Mouse (Mus musculus): ENCODE results near the gene Gdf10. TPM values are rescaled to one million over a fixed set of nuclear protein-coding genes. Genes with fewer than 3 reads are reported as not detected.

Gdf10 gene
- 0.93 TPM for polyA plus RNA-seq (2014; fragmentation: Illumina TruSeq; extraction: RNeasy Lipid Tissue Mini Kit (QIAGEN cat#74804); ENCODE audit: low replicate concordance)

GRCm38 (mm10) chr14:33923168-33924070, at the start of gene Gdf10:
Gdf10 (plus strand) TSS chr14:33923587.

DNA sequence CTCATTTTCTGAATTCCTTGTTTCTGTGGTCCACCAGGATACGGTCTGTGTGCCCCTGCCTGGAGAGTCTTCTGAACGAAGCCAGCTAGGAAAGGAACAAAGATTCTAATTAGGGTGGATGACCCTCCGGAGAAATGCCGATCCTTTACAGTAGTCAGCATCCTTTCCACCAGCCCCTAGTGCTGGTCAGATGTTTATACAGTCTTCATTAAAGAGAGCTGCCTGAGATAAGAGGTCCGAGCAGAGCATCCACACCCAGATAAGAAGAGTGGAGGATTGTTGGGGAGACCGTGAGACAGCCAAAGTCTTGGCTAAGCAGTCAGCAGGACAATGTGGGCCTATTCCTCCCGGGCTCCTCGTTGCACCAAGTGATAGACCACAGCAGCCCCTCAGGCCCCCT, 17.4 kb downstream of the Gdf10 start, which contains the start of gene Gdf2:
TSS of gene Gdf2 (plus strand) at position 301 of the 400 bp plus-strand sequence.

GRCm38 (mm10) chr14:33953761-33954160, 30.4 kb downstream of the Gdf10 start, which contains the start of gene Rbp3:
Rbp3 (plus strand) TSS chr14:33954003.

DNA sequence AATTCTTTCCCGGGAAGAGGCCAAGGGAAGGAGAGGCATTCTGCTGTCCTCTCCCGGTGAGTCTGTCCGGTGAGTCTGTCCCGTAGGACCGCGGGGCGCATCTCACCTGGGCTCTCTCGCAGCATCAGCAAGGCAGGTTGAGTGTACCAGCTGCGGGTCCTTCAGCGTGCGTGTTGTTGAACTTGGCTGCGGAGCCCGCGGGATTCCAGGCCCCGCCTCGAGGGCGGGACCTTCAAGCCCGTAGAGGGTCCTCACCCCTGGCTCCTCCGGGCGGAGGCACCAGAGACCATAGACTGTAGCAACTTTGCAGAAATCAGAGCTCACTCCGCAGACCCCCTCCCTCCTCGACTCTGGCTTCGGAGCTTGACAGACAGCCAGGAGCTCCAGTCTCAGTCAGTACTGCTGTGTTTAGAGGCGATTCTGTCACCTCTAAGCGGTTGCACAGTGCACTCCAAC, 55.2 kb downstream of the Gdf10 start, which contains the start of gene Zfp488:
TSS of gene Zfp488 (minus strand) at position 161 of the 456 bp plus-strand sequence.

Other genes with a start within 250 kb of the Gdf10 start
- not detected for gene Gdf2, start 17.5 kb downstream of the Gdf10 start, polyA plus RNA-seq (2014; fragmentation: Illumina TruSeq; extraction: RNeasy Lipid Tissue Mini Kit (QIAGEN cat#74804); ENCODE audit: low replicate concordance)
- not detected for gene Rbp3, start 30.4 kb downstream of the Gdf10 start, polyA plus RNA-seq (2014; fragmentation: Illumina TruSeq; extraction: RNeasy Lipid Tissue Mini Kit (QIAGEN cat#74804); ENCODE audit: low replicate concordance)
- not detected for gene Zfp488, start 55.2 kb downstream of the Gdf10 start, polyA plus RNA-seq (2014; fragmentation: Illumina TruSeq; extraction: RNeasy Lipid Tissue Mini Kit (QIAGEN cat#74804); ENCODE audit: low replicate concordance)
- gene Gm30083, start 91.6 kb downstream of the Gdf10 start, polyA plus RNA-seq (2014; fragmentation: Illumina TruSeq; extraction: RNeasy Lipid Tissue Mini Kit (QIAGEN cat#74804); ENCODE audit: low replicate concordance) = not detected
- gene Gm5460, start 93.2 kb downstream of the Gdf10 start, polyA plus RNA-seq (2014; fragmentation: Illumina TruSeq; extraction: RNeasy Lipid Tissue Mini Kit (QIAGEN cat#74804); ENCODE audit: low replicate concordance) = not detected
- gene Antxrl, start 129.1 kb downstream of the Gdf10 start, polyA plus RNA-seq (2014; fragmentation: Illumina TruSeq; extraction: RNeasy Lipid Tissue Mini Kit (QIAGEN cat#74804); ENCODE audit: low replicate concordance) = not detected
- gene Anxa8, start 162.4 kb downstream of the Gdf10 start, polyA plus RNA-seq (2014; fragmentation: Illumina TruSeq; extraction: RNeasy Lipid Tissue Mini Kit (QIAGEN cat#74804); ENCODE audit: low replicate concordance) = not detected
- gene A630023A22Rik, start 179.2 kb downstream of the Gdf10 start, polyA plus RNA-seq (2014; fragmentation: Illumina TruSeq; extraction: RNeasy Lipid Tissue Mini Kit (QIAGEN cat#74804); ENCODE audit: low replicate concordance) = not detected
- not detected for gene Npy4r, start 228.9 kb downstream of the Gdf10 start, polyA plus RNA-seq (2014; fragmentation: Illumina TruSeq; extraction: RNeasy Lipid Tissue Mini Kit (QIAGEN cat#74804); ENCODE audit: low replicate concordance)